Mouse (Mus musculus): ENCODE data around the gene Txk. TPM values are rescaled to one million over a fixed set of nuclear protein-coding genes. Genes with fewer than 3 reads are reported as not detected.
A peak's percentile ranks its signal among the peaks of the same experiment; 100 is the strongest.

Txk gene
- polyA plus RNA-seq, 1 experiment from 2014 or later = not detected

DNA sequence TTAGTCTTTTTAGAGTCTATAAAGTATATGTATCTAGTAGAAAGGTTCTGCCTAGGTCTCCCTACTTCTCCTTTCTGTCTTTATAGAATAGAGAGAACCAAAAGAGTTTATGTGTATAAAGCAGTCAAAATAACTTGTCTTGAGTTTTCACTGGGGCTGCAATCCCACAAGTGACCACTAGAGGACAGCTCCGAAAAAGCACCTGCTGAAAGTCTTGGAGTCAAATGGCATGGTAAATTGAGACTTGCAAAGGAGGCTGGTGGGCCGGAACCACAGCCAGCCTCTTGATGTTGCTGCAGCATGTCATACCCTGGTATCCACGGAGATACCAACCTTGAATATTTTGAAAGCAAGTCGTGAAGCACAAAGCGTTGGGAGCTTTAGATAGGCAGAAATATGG, 87.3 kb downstream of the Txk start:
- WGBS = 25% methylated on average over 5 of the region's 5 CpGs
- no peaks in the 10 kb centered on the region for H3K36me3 ChIP-seq

GRCm38 (mm10) chr5:72664854-72665253, 87.7 kb downstream of the Txk start:
- Histone ChIP-seq H3K9me3 (no peaks in the 10 kb centered on the region), H3K4me3 (no peak overlapping the region), H3K4me1 (peaks cover 6% of the 10 kb centered on the region; the same call in 1 of the 2 replicates), H3K36me3 (no peaks in the 10 kb centered on the region), H3K27me3 (ENCODE audit: insufficient read depth, poor library complexity, severe bottlenecking) (no peaks in the 10 kb centered on the region; the same call in 1 of the 2 replicates), H3K27ac (no peak overlapping the region)
- 44% methylated on average over 3 of the region's 3 CpGs for WGBS
- DNase-seq (ENCODE audit: low spot score) = no peak

More for the DNA sequence above, 87.3 kb downstream of the Txk start:
- Histone ChIP-seq H3K27ac (no peak overlapping the region), H3K4me3 (no peak overlapping the region), H3K9me3 (no peaks in the 10 kb centered on the region), H3K4me1 (peaks cover 6% of the 10 kb centered on the region; the same call in 1 of the 2 replicates), H3K27me3 (ENCODE audit: insufficient read depth, poor library complexity, severe bottlenecking) (no peaks in the 10 kb centered on the region; the same call in 1 of the 2 replicates)
- no peak for DNase-seq (ENCODE audit: low spot score)

DNA sequence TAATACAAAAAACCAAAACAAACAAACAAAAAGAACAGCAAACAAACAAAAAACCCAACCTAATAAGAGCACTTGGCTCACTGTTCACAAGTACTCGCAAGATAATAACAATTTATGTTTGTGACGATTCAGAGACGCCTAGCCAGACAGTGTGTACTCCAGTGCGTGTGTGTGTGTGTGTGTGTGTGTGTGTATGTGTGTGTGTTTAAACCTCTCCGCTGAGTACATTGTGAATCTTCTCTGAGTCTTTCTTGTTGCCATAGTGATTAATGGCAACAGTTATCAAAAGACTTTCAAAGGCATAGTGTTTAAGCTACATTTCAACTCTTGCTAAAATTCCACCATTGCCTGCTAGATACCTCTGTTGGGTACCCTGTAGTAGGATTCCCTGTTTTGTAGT, 88.5 kb downstream of the Txk start:
- no peaks in the 10 kb centered on the region for H3K9me3 ChIP-seq
- no peak overlapping the region for H3K27ac ChIP-seq
- no peaks in the 10 kb centered on the region for H3K36me3 ChIP-seq
- no peaks in the 10 kb centered on the region; the same call in 1 of the 2 replicates for H3K27me3 ChIP-seq (ENCODE audit: insufficient read depth, poor library complexity, severe bottlenecking)
- no peak for DNase-seq (ENCODE audit: low spot score)
- no peak overlapping the region for H3K4me3 ChIP-seq
- WGBS = 83% methylated on average over 5 of the region's 5 CpGs
- peaks cover 6% of the 10 kb centered on the region; the same call in 1 of the 2 replicates for H3K4me1 ChIP-seq

- H3K4me1 ChIP-seq = peaks cover 6% of the 10 kb centered on the region; the same call in 1 of the 2 replicates
- no peak overlapping the region for H3K27ac ChIP-seq
- no peaks in the 10 kb centered on the region for H3K36me3 ChIP-seq
- 65% methylated on average over 6 of the region's 6 CpGs for WGBS
- H3K4me3 ChIP-seq = no peak overlapping the region
- H3K27me3 ChIP-seq (ENCODE audit: insufficient read depth, poor library complexity, severe bottlenecking) = no peaks in the 10 kb centered on the region
- no peaks in the 10 kb centered on the region for H3K9me3 ChIP-seq
- DNase-seq (ENCODE audit: low spot score) = no peak
Observed at GRCm38 (mm10) chr5:72661051-72661781, 91.4 kb downstream of the Txk start.

DNA sequence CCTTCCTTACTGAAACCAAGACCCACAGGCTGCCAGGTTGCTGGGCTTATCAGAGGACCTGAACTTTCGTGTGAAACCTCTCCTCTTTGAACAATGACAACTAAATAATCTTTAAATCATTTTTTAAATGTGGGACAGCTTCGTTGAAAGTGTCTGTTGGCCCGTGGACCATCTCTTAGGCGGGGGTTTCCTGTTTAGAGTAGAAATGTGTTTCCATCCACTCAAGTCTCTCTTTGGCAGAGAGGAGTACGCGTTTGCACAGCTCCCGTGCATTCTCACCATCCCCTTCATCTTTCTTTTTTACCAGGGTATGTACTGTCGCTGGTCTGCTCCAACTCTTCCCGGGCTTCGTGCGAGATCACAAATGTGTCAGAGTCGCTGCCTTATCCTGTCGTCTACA, 94.2 kb downstream of the Txk start:
- Histone ChIP-seq H3K4me1 (peaks cover 6% of the 10 kb centered on the region; the same call in 1 of the 2 replicates), H3K9me3 (no peaks in the 10 kb centered on the region), H3K27me3 (ENCODE audit: insufficient read depth, poor library complexity, severe bottlenecking) (no peaks in the 10 kb centered on the region), H3K36me3 (no peaks in the 10 kb centered on the region), H3K27ac (no peak overlapping the region), H3K4me3 (no peak overlapping the region)
- DNase-seq (ENCODE audit: low spot score) = no peak
- 89% methylated on average over 13 of the region's 13 CpGs for WGBS

DNA sequence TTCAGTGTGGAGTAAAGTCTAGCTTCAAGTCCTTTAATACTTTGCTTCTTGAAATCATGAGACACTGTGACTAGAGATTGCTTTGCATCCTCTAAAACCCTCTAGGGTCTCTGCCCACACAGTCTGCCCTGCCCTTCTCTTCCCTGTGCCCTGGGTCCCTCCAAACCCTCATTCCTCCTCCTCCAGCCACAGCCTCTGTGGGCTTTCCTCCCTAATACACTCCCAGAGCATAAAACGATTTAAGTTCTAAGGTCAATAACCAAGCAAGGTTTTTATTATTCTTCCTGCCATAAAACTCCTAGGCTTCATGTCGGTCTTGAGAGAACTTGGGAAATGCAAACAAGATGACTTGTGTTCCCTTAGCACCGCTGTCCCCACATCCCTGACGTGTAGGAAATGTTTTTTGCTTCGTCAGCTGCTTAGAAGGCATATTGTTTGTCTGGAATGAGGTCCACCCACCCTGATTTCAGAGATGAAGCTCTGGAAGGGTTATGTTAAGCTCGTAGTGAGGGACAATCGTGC, 96.2 kb downstream of the Txk start:
- Histone ChIP-seq H3K36me3 (no peaks in the 10 kb centered on the region), H3K4me3 (no peak overlapping the region), H3K27me3 (ENCODE audit: insufficient read depth, poor library complexity, severe bottlenecking) (no peaks in the 10 kb centered on the region), H3K27ac (no peak overlapping the region), H3K9me3 (no peaks in the 10 kb centered on the region), H3K4me1 (peaks cover 4% of the 10 kb centered on the region; the same call in 1 of the 2 replicates)
- WGBS = 71% methylated on average over 7 of the region's 7 CpGs
- no peak for DNase-seq (ENCODE audit: low spot score)

- no peak overlapping the region for H3K4me3 ChIP-seq
- 79% methylated on average over 10 of the region's 10 CpGs for WGBS
Observed at GRCm38 (mm10) chr5:72653068-72653674, 99.4 kb downstream of the Txk start.

DNA sequence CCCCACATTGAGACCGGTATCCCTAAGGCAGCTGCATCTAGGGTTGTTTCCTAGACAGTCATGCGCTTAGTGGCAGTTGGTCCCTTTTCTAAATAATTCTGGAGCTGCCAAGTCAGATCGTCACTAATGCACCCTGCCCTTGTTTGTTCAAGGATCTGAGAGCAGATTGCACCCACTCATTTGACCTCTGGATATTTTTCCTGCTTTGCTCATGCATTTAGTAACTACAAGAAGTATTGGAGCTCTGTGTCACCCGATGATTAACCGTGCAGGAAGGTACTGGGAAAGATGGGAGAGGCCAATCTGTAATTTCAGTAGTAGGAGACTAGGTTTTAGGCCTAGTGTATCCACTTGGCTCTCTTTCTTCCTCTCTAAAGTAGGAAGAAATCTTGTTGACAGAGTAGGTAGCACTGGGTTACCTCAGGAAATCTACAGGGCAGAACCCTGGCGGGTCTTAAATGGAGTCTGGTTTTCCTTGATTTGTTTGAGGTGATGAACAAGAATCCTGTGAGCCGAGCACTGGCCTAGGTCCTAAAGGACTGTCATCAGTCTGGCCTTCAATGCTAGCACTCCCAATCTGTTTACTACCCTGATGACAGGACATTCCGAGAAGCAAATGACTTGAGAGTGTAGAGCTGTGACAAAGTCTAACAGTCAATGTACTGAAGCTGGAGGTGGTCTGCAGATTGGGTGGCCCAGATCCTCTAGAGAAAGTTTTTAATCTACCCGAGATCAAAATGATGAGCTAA, 103.4 kb downstream of the Txk start:
- no peak overlapping the region for H3K4me3 ChIP-seq
- 75% methylated on average over 9 of the region's 9 CpGs for WGBS
- H3K4me1 ChIP-seq = peaks cover 12% of the 10 kb centered on the region
- H3K27me3 ChIP-seq (ENCODE audit: insufficient read depth, poor library complexity, severe bottlenecking) = peaks cover 41% of the 10 kb centered on the region
- no peaks in the 10 kb centered on the region for H3K36me3 ChIP-seq
- H3K9me3 ChIP-seq = no peaks in the 10 kb centered on the region
- no peak for DNase-seq (ENCODE audit: low spot score)
- no peak overlapping the region for H3K27ac ChIP-seq

More at GRCm38 (mm10) chr5:72653068-72653674, 99.4 kb downstream of the Txk start:
- Histone ChIP-seq H3K27ac (no peak overlapping the region), H3K9me3 (no peaks in the 10 kb centered on the region), H3K4me1 (peaks cover 2% of the 10 kb centered on the region; the same call in 1 of the 2 replicates), H3K27me3 (ENCODE audit: insufficient read depth, poor library complexity, severe bottlenecking) (peaks cover 15% of the 10 kb centered on the region), H3K36me3 (no peaks in the 10 kb centered on the region)
- no peak for DNase-seq (ENCODE audit: low spot score)

GRCm38 (mm10) chr5:72647958-72648595, 104.5 kb downstream of the Txk start:
- Histone ChIP-seq H3K4me3 (peak overlapping the region; percentile 66), H3K27me3 (ENCODE audit: insufficient read depth, poor library complexity, severe bottlenecking) (peaks cover 43% of the 10 kb centered on the region), H3K9me3 (no peaks in the 10 kb centered on the region), H3K36me3 (no peaks in the 10 kb centered on the region), H3K27ac (no peak overlapping the region), H3K4me1 (peaks cover 12% of the 10 kb centered on the region)
- 7% methylated on average over 18 of the region's 18 CpGs for WGBS
- no peak for DNase-seq (ENCODE audit: low spot score)

DNA sequence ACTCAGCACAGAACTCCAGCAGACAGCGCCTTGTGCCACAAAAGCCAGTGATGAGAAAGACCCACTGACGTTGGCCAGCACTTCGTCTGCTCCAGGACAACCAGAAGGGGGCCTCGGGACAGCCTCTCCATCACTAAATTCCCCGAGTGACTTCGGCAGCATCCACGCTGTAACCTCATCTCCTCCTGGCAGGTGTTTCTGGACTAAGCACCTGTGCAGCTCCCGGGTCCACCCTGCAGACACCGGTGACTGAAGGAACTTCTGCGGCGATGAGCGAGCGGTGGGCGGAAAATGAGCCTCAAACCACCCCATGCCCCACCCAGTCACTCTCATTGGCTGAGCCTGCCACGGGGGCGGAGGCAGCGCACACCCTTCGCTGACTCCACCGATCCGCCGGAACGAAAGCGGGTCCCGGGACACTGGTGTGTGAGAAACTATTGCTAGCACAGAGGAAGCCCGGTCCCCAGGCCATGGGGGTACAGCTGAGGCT, 105.1 kb downstream of the Txk start, which contains the start of gene Nipal1:
Gene Nipal1 (plus strand): TSS at position 378 of the 490 bp plus-strand sequence.
- WGBS = 1% methylated on average over 25 of the region's 25 CpGs
- H3K36me3 ChIP-seq = no peaks in the 10 kb centered on the region
- DNase-seq (ENCODE audit: low spot score) = peak; percentile 91
- peaks cover 12% of the 10 kb centered on the region for H3K4me1 ChIP-seq
- H3K4me3 ChIP-seq = peak within 1 kb of the TSS; percentile 66
- H3K27ac ChIP-seq = no peak within 1 kb of the TSS
- H3K27me3 ChIP-seq (ENCODE audit: insufficient read depth, poor library complexity, severe bottlenecking) = peaks cover 43% of the 10 kb centered on the region
- no peaks in the 10 kb centered on the region for H3K9me3 ChIP-seq

- peaks cover 43% of the 10 kb centered on the region for H3K27me3 ChIP-seq (ENCODE audit: insufficient read depth, poor library complexity, severe bottlenecking)
- WGBS = 30% methylated on average over 10 of the region's 10 CpGs
- DNase-seq (ENCODE audit: low spot score) = no peak
- no peaks in the 10 kb centered on the region for H3K9me3 ChIP-seq
- peaks cover 12% of the 10 kb centered on the region for H3K4me1 ChIP-seq
- H3K27ac ChIP-seq = no peak overlapping the region
- peak overlapping the region; percentile 66 for H3K4me3 ChIP-seq
- no peaks in the 10 kb centered on the region for H3K36me3 ChIP-seq
Observed at GRCm38 (mm10) chr5:72646996-72647395, 105.6 kb downstream of the Txk start.

DNA sequence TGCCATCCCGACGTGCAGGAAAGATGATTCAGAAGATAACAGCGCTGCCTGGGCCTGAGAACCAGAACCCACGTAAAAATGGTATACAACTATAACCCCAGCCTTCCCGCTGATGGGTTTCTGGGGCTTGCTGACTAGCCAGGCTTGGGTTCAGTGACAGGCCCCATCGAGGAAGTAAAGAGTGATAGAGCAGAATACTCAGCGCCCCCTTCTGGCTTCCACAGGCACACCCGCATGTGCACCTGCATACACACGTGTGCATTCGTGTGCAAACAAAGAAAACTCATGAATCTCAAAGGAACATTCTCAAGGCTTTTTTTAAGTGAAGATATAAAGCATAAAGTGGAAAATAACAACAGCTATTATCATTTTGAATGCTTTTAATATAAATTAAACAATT, 106.4 kb downstream of the Txk start:
- 43% methylated on average over 10 of the region's 10 CpGs for WGBS
- peaks cover 12% of the 10 kb centered on the region for H3K4me1 ChIP-seq
- H3K27ac ChIP-seq = no peak overlapping the region
- peaks cover 43% of the 10 kb centered on the region for H3K27me3 ChIP-seq (ENCODE audit: insufficient read depth, poor library complexity, severe bottlenecking)
- H3K4me3 ChIP-seq = no peak overlapping the region
- H3K9me3 ChIP-seq = no peaks in the 10 kb centered on the region
- no peaks in the 10 kb centered on the region for H3K36me3 ChIP-seq
- DNase-seq (ENCODE audit: low spot score) = no peak

Measured in heart, embryonic 10.5 days (tissue).